Mouse (Mus musculus) left cerebral cortex, postnatal 10 days (tissue): ENCODE measurements at regions not wholly inside any gene's neighbourhood (a gene's known extent, or its start where the extent isn't known, plus 50 kb on each side); places are given as distances from the start of the nearest gene placed in this dataset.
A peak's percentile ranks its signal among the peaks of the same experiment; 100 is the strongest.

Experiments used
- DNase-seq, 2 experiments: peaks; one replicate each; pipeline ENCODE4 v3.0.0; 2021 to 2022; ENCODE audit warnings: low spot score in 2 of 2, mixed read lengths in 1 of 2; ENCODE audit errors: extremely low spot score in 1 of 2
- intact Hi-C: fragments of 180-260 bp; cut with DNase I; formaldehyde crosslinking; loops from one replicate; pipeline ENCODE4 v1.15.1; 2025

GRCm38 (mm10) chr9:92097806-92098205, 94.9 kb upstream of the Plscr5 start:
- intact Hi-C loops, result no loop called here

GRCm38 (mm10) chr9:92129504-92129903, 63.2 kb upstream of the Plscr5 start:
- no peak for DNase-seq
- intact Hi-C loops, result no loop called here

More at GRCm38 (mm10) chr9:92097806-92098205, 94.9 kb upstream of the Plscr5 start:
- DNase-seq, result no peak

- no peak for DNase-seq
- intact Hi-C loops, result no loop called here
Measured at GRCm38 (mm10) chr9:92130445-92130844, 62.3 kb upstream of the Plscr5 start.

- peak in 1 of 2 experiments; percentile 63 for DNase-seq
Measured at GRCm38 (mm10) chr9:92132440-92132839, 60.3 kb upstream of the Plscr5 start.

GRCm38 (mm10) chr9:92141924-92142323, 50.8 kb upstream of the Plscr5 start:
- intact Hi-C loops, result loop anchor here (10.0 kb wide), 1 partner anchor 463 kb away; no protein-coding TSS in a partner anchor
- DNase-seq, result no peak

More at GRCm38 (mm10) chr9:92132440-92132839, 60.3 kb upstream of the Plscr5 start:
- intact Hi-C loops, result no loop called here
